Mouse (Mus musculus) thymus, postnatal 14 days (tissue): ENCODE measurements around the gene Tmem101.

ENCODE experiments used
- DNase-seq: peaks from one replicate; pipeline ENCODE4 v3.0.0; 2021

The Tmem101 gene

DNA sequence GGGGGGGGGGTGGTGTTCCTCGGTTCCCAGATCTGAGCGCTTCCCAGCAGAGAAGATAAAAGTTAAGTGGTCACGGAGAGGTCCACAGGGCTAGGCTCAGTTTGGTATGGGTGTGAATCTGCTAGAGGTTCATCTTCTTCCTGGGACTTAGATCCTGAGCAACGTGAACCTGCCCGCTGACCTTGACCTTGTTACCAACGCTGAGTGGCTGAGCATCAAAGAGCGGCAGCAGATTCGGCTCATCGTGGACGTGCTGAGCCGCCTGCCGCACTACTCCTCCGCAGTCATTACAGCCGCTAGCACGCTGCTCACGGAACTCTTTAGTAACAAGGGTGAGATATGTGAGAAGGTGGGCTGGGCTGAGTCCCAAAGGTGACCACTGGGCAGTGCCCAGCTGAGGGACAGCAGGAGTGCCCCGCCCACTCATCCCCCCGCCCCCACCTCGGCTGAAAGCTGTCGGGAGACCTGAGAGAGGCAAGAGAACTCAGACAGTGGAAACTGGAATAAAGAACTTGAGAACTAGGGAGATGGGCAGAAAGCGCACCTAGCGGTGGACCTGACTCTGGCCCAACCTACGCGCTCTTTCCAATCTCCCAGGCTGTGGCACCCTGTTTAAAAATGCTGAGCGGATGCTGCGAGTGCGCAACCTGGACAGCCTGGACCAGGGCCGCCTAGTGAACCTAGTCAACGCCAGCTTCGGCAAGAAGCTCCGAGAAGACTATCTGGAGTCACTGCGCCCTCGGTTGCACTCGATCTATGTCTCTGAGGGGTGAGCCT lies 8.8 kb downstream of the Tmem101 start:
- DNase-seq: no peak

DNA sequence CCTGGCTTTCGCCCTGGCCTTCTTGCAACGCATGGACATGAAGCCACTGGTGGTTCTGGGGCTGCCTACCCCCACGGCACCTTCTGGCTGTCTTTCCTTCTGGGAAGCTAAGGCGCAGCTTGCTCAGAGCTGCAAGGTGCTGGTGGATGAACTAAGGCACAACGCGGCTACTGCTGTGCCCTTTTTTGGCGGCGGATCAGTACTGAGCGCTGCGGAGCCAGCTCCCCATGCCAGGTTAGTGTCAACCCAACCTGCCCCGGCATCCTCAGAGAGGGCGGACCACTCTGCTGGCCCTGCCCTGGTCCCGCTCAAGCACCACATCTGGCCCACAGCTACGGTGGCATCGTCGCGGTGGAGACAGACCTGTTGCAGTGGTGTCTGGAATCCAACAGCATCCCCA lies 9.7 kb downstream of the Tmem101 start:
- no peak for DNase-seq

DNA sequence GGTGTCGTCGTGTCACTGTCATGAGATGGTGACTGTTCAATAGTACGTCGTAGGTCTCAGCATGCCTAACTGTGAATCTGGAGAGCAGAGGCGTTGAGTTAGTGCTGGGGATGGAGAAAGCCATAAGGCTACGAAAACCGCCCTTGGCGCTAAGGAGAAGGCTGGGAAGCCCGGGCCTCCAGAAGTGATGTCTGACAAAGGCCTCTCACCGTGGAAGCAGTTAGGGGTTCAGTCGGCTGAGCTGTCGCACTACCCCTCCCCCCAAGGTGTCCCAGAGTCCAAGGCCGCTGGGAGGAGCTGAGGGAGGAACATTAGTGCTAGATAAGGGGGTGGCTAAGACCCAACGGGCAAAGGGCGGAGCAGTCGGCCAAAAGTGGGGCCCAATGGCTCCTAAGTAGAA lies 10.2 kb downstream of the Tmem101 start:
- DNase-seq: no peak

- no peak for DNase-seq
Observed at GRCm38 (mm10) chr11:102145471-102146001, 10.7 kb downstream of the Tmem101 start, which contains the start of gene Nags. Nags (plus strand) TSS chr11:102145513.

DNA sequence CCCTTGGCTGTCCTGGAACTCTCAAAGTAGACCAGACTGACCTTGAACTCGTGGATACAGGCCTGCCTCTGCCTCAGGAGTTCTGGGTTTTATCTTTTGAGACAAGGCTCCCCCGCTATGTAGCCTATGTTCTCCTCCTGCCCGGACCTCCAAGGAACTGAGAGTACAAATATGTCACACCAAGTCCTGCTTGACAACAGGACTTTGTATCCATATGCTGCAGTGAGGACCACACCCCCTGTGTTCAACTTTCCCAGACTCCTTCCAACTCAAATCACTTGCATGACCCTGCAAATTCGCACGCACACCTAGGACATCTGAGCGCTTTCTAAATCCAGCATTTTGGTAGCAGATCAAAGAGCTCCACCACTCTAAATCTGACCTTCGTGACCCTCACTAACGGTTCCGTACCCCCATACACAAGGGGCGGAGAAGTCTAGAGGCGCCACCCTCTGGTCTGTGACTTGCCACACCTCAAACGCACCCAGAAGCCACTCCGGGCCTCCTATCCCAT lies 11.2 kb downstream of the Tmem101 start:
- DNase-seq: no peak

DNA sequence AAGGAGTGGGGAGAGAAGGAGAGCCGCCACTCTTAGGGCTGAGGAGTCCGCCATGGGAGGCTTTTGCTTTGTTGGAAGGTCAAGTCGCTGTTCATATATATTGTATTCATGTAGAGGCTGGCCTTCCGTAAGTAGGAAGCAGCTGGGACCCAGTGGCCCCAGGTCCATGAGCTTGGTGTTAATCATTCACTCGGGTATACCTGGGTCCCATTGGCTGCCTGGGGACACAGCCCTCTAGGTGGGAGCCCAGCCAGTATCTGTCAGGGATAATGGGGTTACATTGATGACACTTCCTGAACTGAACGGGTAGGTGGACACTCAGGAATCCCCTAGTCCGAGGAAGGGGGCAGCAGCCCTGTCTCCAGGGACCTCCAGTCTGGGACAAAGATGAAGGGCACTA lies 13.8 kb downstream of the Tmem101 start:
- no peak for DNase-seq

DNA sequence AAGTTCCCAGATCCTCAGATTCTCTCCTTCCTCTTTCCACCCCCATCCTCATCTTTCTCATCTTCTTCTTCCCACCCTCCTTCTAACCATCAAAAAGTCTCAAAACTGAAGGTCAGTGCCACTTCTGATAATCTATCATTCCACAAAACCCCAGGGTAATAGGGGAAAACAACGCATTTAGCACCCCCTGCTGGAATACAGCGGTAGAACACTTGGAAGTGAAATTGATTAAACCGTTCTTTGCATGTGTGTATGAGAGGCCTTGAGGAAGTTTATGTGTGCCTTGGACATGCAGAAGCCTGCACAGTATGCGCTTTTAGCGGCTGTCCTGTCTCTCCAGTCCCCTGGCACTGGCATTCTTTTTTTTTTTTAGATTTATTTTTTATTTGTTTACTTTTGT lies 15.7 kb downstream of the Tmem101 start:
- peak; percentile 59 for DNase-seq

DNA sequence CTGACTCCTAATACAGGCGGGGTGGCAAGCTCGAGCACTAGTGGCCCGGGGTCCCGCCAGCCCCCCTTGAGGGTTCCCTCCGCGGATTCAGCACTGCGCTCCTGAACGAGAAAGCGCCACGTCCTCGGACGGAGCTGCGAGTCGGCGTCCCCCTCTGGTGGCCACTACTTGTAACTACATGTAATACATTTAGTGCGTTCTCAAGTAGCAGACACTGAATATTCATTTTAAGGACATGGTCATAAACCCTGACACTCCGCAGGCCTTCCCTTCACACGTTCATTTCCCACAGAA lies 17.8 kb downstream of the Tmem101 start:
- DNase-seq: peak; percentile 69

DNA sequence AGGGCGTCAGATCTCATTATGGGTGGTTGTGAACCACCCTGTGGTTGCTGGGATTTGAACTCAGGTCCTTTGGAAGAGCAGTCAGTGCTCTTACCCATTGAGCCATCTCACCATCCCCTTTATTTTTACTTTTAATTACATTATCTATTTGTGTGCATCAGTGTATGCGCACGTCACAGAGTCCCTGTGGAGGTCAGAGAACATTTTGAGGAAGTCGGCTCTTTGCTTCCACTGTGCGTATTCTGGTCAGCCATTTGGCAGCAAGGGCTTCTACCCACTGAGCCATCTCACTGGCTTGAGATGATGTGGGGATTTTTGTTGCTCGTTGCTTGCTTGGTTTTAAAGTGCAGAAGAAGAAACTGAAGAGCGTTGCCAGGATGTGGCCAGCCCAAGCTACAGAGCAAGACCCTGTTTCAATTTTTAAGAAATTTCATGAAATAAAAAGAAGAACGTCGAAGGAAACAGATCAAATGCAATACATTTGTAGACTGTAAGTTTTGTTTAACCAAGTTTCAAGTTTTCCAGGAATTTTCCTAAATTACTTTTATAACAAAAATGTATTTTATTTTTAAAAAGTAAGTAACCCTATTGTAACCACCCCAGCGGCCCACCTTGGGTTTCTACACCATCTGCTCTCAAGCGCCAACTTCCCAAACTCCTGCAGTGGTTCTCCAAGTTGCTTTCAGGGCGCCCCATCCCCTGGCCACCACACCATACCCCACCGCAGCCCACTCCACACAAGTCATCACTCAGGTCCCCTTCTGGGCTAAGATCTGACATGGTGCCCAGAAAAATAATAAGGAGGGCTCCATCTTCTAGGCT lies 18.4 kb downstream of the Tmem101 start:
- DNase-seq: no peak

GRCm38 (mm10) chr11:102134516-102134915 lies 21.7 kb downstream of the Tmem101 start:
- DNase-seq: no peak

GRCm38 (mm10) chr11:102117386-102117785 lies 38.8 kb downstream of the Tmem101 start:
- no peak for DNase-seq

- DNase-seq: no peak
Observed at GRCm38 (mm10) chr11:102116241-102116640, 40.0 kb downstream of the Tmem101 start.

- DNase-seq: no peak
Observed at GRCm38 (mm10) chr11:102111576-102111975, 44.6 kb downstream of the Tmem101 start.

- no peak for DNase-seq
Observed at GRCm38 (mm10) chr11:102107732-102108131, 48.5 kb downstream of the Tmem101 start, which contains the start of gene Pyy. Pyy (minus strand) TSS chr11:102107832.

DNA sequence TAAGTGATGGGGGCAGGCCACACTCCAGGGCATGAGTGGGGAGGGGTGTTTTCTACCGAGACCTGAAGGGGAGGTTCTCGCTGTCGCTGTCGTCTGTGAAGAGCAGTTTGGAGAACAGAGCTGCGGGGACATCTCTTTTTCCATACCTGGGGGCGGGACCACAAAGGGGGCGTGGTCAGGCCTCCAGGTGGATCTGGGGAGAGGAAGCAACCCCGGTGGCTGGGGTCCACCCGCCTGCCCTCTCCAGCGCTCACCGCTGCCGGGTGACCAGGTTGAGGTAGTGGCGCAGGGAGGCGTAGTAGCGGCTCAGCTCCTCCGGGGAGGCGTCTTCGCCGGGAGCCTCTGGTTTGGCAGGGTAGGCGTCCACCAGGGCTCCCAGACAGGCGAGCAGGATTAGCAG lies 49.3 kb downstream of the Tmem101 start:
- no peak for DNase-seq
